Mouse (Mus musculus) neural tube, embryonic 14.5 days (tissue): Measurements from ENCODE around the gene Zfpl1. TPM values are rescaled to one million over a fixed set of nuclear protein-coding genes. Genes with fewer than 3 reads are reported as not detected.
"Not testable (repeated sequence)": the region's sequence is repeated elsewhere in the genome, so short reads cannot be mapped to it uniquely, and the experiment has no call there.

Source experiments
- ATAC-seq: fragments of 200-750 bp; cut with Nextera tagmentation; 2 replicates; pipeline ENCODE4 v1.8.0; 2017; ENCODE audit warnings: low read depth, mild to moderate bottlenecking, moderate TSS enrichment, moderate library complexity
- H3K27ac ChIP-seq: fragments of 300-500 bp; sonication (generic); 2 replicates; pipeline ENCODE4 v1.5.1; 2014; ENCODE audit warnings: low read depth, mild to moderate bottlenecking, control low read depth, low read length, moderate library complexity, mixed read lengths
- H3K27me3 ChIP-seq: fragments of 300-500 bp; sonication (generic); 2 replicates; pipeline ENCODE4 v1.6.1; 2014; ENCODE audit warnings: low read length; ENCODE audit not compliant: control insufficient read depth, insufficient read depth
- H3K36me3 ChIP-seq: fragments of 300-500 bp; sonication (generic); 2 replicates; pipeline ENCODE4 v1.6.1; 2014; ENCODE audit warnings: low read length, mixed read lengths; ENCODE audit not compliant: control insufficient read depth, insufficient read depth
- H3K4me1 ChIP-seq: fragments of 300-500 bp; sonication (generic); 2 replicates; pipeline ENCODE4 v1.6.1; 2014; ENCODE audit warnings: low read length; ENCODE audit not compliant: control insufficient read depth, insufficient read depth
- H3K4me2 ChIP-seq: fragments of 300-500 bp; sonication (generic); 2 replicates; pipeline ENCODE4 v1.6.1; 2014; ENCODE audit warnings: mild to moderate bottlenecking, low read depth, low read length, control low read depth
- H3K4me3 ChIP-seq: fragments of 300-500 bp; sonication (generic); 2 replicates; pipeline ENCODE4 v1.5.1; 2014; ENCODE audit warnings: low read depth, low read length, control low read depth, mixed read lengths
- H3K9ac ChIP-seq: fragments of 300-500 bp; sonication (generic); replicated peaks from 2 replicates; pipeline ENCODE4 v1.6.1; 2014; ENCODE audit warnings: low read depth, mild to moderate bottlenecking, control low read depth, low read length, mixed read lengths
- H3K9me3 ChIP-seq: fragments of 300-500 bp; sonication (generic); 2 replicates; pipeline ENCODE4 v1.6.1; 2016; ENCODE audit warnings: low read length; ENCODE audit not compliant: control insufficient read depth
- WGBS: fragments of 180-500 bp; shearing (Covaris S2); extraction: QIAGEN DNeasy Blood & Tissue Kit; methylation state at CpG from one replicate; pipeline ENCODE4 v1.1.7; 2014; 5-methylcytosine and 5-hydroxymethylcytosine counted together
- polyA plus RNA-seq: library from polyadenylated mRNA; unstranded; fragments of >200 nt; fragmentation: Nextera tagmentation; extraction: Ambion mirVana; gene quantifications from 2 replicates; pipeline ENCODE4 v1.2.1, GENCODE M21; 2014

The Zfpl1 gene
- polyA plus RNA-seq: 74.0 and 85.6 TPM in 2 replicates

GRCm38 (mm10) chr19:6084478-6085248 is at the start of gene Zfpl1, which contains the start of gene Cdca5:
Zfpl1 (minus strand) TSS chr19:6084956.
Cdca5 (plus strand) TSS chr19:6084983.
- ATAC-seq: peak; percentile 92
- under 1% methylated on average over 58 of the region's 58 CpGs for WGBS
- H3K4me1 ChIP-seq: peaks cover 11% of the 10 kb centered on the region
- no peaks in the 10 kb centered on the region for H3K27me3 ChIP-seq
- H3K4me3 ChIP-seq: peak within 1 kb of the TSS; percentile 41
- peaks cover 17% of the 10 kb centered on the region for H3K36me3 ChIP-seq
- H3K9me3 ChIP-seq: no peaks in the 10 kb centered on the region
- H3K27ac ChIP-seq: peak within 1 kb of the TSS; percentile 3; the same call in 1 of the 2 replicates
- peak within 1 kb of the TSS; percentile 50 for H3K9ac ChIP-seq
- peak within 1 kb of the TSS; percentile 92 for H3K4me2 ChIP-seq

GRCm38 (mm10) chr19:6133197-6133596 is 48.4 kb upstream of the Zfpl1 start:
- not testable (repeated sequence) for H3K4me3 ChIP-seq, H3K9ac ChIP-seq, H3K4me2 ChIP-seq, H3K4me1 ChIP-seq, H3K27me3 ChIP-seq, H3K9me3 ChIP-seq, ATAC-seq, H3K27ac ChIP-seq
- H3K36me3 ChIP-seq: peaks cover 11% of the 10 kb centered on the region
- WGBS: 47% methylated on average over 1 of the region's 1 CpGs

- H3K4me3 ChIP-seq: no peak overlapping the region
- no peak overlapping the region for H3K27ac ChIP-seq
- no peaks in the 10 kb centered on the region for H3K27me3 ChIP-seq
- no peak overlapping the region for H3K9ac ChIP-seq
- peaks cover 11% of the 10 kb centered on the region for H3K36me3 ChIP-seq
- H3K4me2 ChIP-seq: no peak overlapping the region
- no peak for ATAC-seq
- WGBS: 80% methylated on average over 7 of the region's 7 CpGs
- H3K4me1 ChIP-seq: peaks cover 3% of the 10 kb centered on the region; the same call in 1 of the 2 replicates
- H3K9me3 ChIP-seq: no peaks in the 10 kb centered on the region
These were observed 47.5 kb upstream of the Zfpl1 start for GRCm38 (mm10) chr19:6132171-6132827.

GRCm38 (mm10) chr19:6130414-6131128 is 45.8 kb upstream of the Zfpl1 start:
- H3K9ac ChIP-seq, ATAC-seq: not testable (repeated sequence)

GRCm38 (mm10) chr19:6127760-6128341 is 43.1 kb upstream of the Zfpl1 start, which contains the start of gene Snx15:
Snx15 (minus strand) TSS chr19:6128304.
- Histone ChIP-seq H3K4me1 (peaks cover 3% of the 10 kb centered on the region; the same call in 1 of the 2 replicates), H3K9ac (peak within 1 kb of the TSS; percentile 63), H3K4me2 (peak within 1 kb of the TSS; percentile 45), H3K27ac (peak within 1 kb of the TSS; percentile 88), H3K9me3 (no peaks in the 10 kb centered on the region), H3K4me3 (peak within 1 kb of the TSS; percentile 48), H3K27me3 (no peaks in the 10 kb centered on the region), H3K36me3 (no peaks in the 10 kb centered on the region)
- ATAC-seq: peak; percentile 95
- WGBS: under 1% methylated on average over 32 of the region's 32 CpGs

More at GRCm38 (mm10) chr19:6130414-6131128, 45.8 kb upstream of the Zfpl1 start:
- not testable (repeated sequence) for H3K4me1 ChIP-seq, H3K4me2 ChIP-seq, H3K9me3 ChIP-seq, H3K27ac ChIP-seq, H3K36me3 ChIP-seq, H3K4me3 ChIP-seq, H3K27me3 ChIP-seq
- 83% methylated on average over 7 of the region's 7 CpGs for WGBS

- Histone ChIP-seq H3K4me3 (peak overlapping the region; percentile 48), H3K9me3 (no peaks in the 10 kb centered on the region), H3K27me3 (no peaks in the 10 kb centered on the region), H3K36me3 (no peaks in the 10 kb centered on the region), H3K4me2 (peak overlapping the region; percentile 45), H3K9ac (no peak overlapping the region), H3K27ac (no peak overlapping the region), H3K4me1 (peaks cover 3% of the 10 kb centered on the region; the same call in 1 of the 2 replicates)
- 72% methylated on average over 10 of the region's 10 CpGs for WGBS
- ATAC-seq: no peak
These were observed 42.2 kb upstream of the Zfpl1 start for GRCm38 (mm10) chr19:6126789-6127580.

GRCm38 (mm10) chr19:6126289-6126688 is 41.5 kb upstream of the Zfpl1 start:
- Histone ChIP-seq H3K4me1 (peaks cover 3% of the 10 kb centered on the region; the same call in 1 of the 2 replicates), H3K9ac (no peak overlapping the region), H3K4me3 (no peak overlapping the region), H3K36me3 (no peaks in the 10 kb centered on the region), H3K9me3 (no peaks in the 10 kb centered on the region), H3K27ac (no peak overlapping the region), H3K27me3 (no peaks in the 10 kb centered on the region), H3K4me2 (no peak overlapping the region)
- no peak for ATAC-seq
- WGBS: 23% methylated on average over 4 of the region's 4 CpGs

GRCm38 (mm10) chr19:6124898-6125297 is 40.1 kb upstream of the Zfpl1 start:
- no peak overlapping the region for H3K9ac ChIP-seq
- no peak for ATAC-seq
- 91% methylated on average over 2 of the region's 2 CpGs for WGBS

More at GRCm38 (mm10) chr19:6124898-6125297, 40.1 kb upstream of the Zfpl1 start:
- peaks cover 3% of the 10 kb centered on the region; the same call in 1 of the 2 replicates for H3K4me1 ChIP-seq
- H3K9me3 ChIP-seq: no peaks in the 10 kb centered on the region
- H3K4me2 ChIP-seq: no peak overlapping the region
- no peak overlapping the region for H3K27ac ChIP-seq
- H3K27me3 ChIP-seq: no peaks in the 10 kb centered on the region
- H3K36me3 ChIP-seq: no peaks in the 10 kb centered on the region
- no peak overlapping the region for H3K4me3 ChIP-seq
